Mouse (Mus musculus): ENCODE data around the gene Bfar. TPM values are rescaled to one million over a fixed set of nuclear protein-coding genes. Genes with fewer than 3 reads are reported as not detected.
A peak's percentile ranks its signal among the peaks of the same experiment; 100 is the strongest.
"Not testable (repeated sequence)": the region's sequence is repeated elsewhere in the genome, so short reads cannot be mapped to it uniquely, and the experiment has no call there.

Gene Bfar
- polyA plus RNA-seq, 1 experiment from 2014 or later, result 22.0 TPM

- H3K4me1 ChIP-seq (replicated peaks; ENCODE audit: control insufficient read depth, insufficient read depth), result no peaks in the 10 kb centered on the region
- peak within 1 kb of the TSS; percentile 25 for H3K4me3 ChIP-seq (ENCODE audit: low read depth, low read length)
- H3K27ac ChIP-seq (replicated peaks), result peak within 1 kb of the TSS; percentile 69
- peak; percentile 75 for DNase-seq (ENCODE audit: low spot score)
- peak within 1 kb of the TSS; percentile 35 for H3K4me2 ChIP-seq (replicated peaks; ENCODE audit: low read depth)
- H3K9ac ChIP-seq (ENCODE audit: low read length), result 0 out of 2 replicates have a peak within 1 kb of the TSS, but pooled peaks have one; percentile 27
- TF ChIP-seq EP300 (optimal IDR thresholded peaks at IDR 0.05), result no peak
- no peak for TF ChIP-seq CTCF (IDR thresholded peaks at IDR 0.05; ENCODE audit: low read depth)
- no peaks in the 10 kb centered on the region for H3K36me3 ChIP-seq (ENCODE audit: control insufficient read depth, insufficient read depth, low read length)
- no peaks in the 10 kb centered on the region for H3K9me3 ChIP-seq (ENCODE audit: control insufficient read depth, low read length)
- peak; percentile 8; the same call in 1 of the 2 replicates for ATAC-seq (ENCODE audit: low FRiP score, low TSS enrichment)
- no peaks in the 10 kb centered on the region for H3K27me3 ChIP-seq (ENCODE audit: control insufficient read depth, insufficient read depth, low read length)
- 9% methylated on average over 26 of the region's 26 CpGs for WGBS
Measured at GRCm38 (mm10) chr16:13730285-13731255, 58.9 kb downstream of the Bfar start, which contains the start of gene Pla2g10. Pla2g10 (minus strand) TSS chr16:13730983.

DNA sequence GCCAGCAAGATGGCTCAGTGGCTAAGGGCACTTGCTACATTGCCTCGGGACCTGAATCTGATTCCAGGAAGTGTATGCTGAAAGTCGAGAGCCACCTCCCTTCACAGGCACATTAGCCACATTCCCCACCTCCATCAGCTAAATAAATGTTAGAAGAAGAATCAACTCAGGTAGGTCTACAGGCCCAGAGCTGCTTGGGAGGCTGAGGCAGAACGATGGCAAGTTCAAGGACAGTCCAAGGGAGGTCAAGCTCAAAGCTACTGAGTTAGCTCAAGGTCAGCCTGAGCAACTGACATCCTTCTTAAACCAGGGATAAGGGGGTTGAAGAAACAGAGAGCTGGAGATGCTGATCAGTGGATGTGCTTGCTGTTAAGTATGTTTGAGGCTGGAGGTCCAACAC, 61.1 kb downstream of the Bfar start:
- Histone ChIP-seq H3K4me2 (replicated peaks; ENCODE audit: low read depth) (no peak overlapping the region), H3K4me3 (ENCODE audit: low read depth, low read length) (no peak overlapping the region), H3K27ac (replicated peaks) (0 out of 2 replicates have a peak overlapping the region, but pooled peaks have one; percentile 14), H3K36me3 (ENCODE audit: control insufficient read depth, insufficient read depth, low read length) (no peaks in the 10 kb centered on the region), H3K4me1 (replicated peaks; ENCODE audit: control insufficient read depth, insufficient read depth) (no peaks in the 10 kb centered on the region), H3K9me3 (ENCODE audit: control insufficient read depth, low read length) (no peaks in the 10 kb centered on the region), H3K9ac (ENCODE audit: low read length) (no peak overlapping the region), H3K27me3 (ENCODE audit: control insufficient read depth, insufficient read depth, low read length) (no peaks in the 10 kb centered on the region)
- ATAC-seq (ENCODE audit: low FRiP score, low TSS enrichment), result no peak
- no peak for DNase-seq (ENCODE audit: low spot score)
- WGBS, result 60% methylated on average over 3 of the region's 3 CpGs
- TF ChIP-seq EP300 (optimal IDR thresholded peaks at IDR 0.05), result no peak
- TF ChIP-seq CTCF (IDR thresholded peaks at IDR 0.05; ENCODE audit: low read depth), result no peak

GRCm38 (mm10) chr16:13733518-13734137, 62.0 kb downstream of the Bfar start:
- ATAC-seq (ENCODE audit: low FRiP score, low TSS enrichment), result no peak
- TF ChIP-seq CTCF (IDR thresholded peaks at IDR 0.05; ENCODE audit: low read depth), result peak; percentile 90
- TF ChIP-seq EP300 (optimal IDR thresholded peaks at IDR 0.05), result no peak
- no peaks in the 10 kb centered on the region for H3K36me3 ChIP-seq (ENCODE audit: control insufficient read depth, insufficient read depth, low read length)

DNA sequence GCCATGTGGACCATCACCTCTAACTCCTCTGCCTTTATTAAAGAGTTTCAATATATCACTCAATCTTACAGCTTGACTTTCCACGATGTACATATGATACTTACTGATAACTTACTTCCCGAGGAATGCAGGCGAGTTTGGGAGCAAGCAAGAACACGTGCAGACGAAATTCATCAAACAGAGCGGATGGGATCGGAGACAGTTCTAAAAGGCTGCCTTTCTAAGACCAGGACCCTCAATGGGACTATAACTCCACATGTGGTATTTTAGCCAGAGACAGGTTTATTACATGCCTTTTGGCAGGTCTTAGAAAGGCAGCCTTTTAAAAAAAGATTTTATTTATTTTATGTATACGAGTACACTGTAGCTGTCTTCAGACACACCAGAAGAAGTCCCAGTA, 64.3 kb downstream of the Bfar start:
- TF ChIP-seq CTCF (IDR thresholded peaks at IDR 0.05; ENCODE audit: low read depth) (no peak), EP300 (optimal IDR thresholded peaks at IDR 0.05) (no peak)
- no peaks in the 10 kb centered on the region for H3K4me1 ChIP-seq (replicated peaks; ENCODE audit: control insufficient read depth, insufficient read depth)
- 54% methylated on average over 8 of the region's 8 CpGs for WGBS
- no peaks in the 10 kb centered on the region for H3K9me3 ChIP-seq (ENCODE audit: control insufficient read depth, low read length)
- H3K27me3 ChIP-seq (ENCODE audit: control insufficient read depth, insufficient read depth, low read length), result no peaks in the 10 kb centered on the region
- no peaks in the 10 kb centered on the region for H3K36me3 ChIP-seq (ENCODE audit: control insufficient read depth, insufficient read depth, low read length)
- DNase-seq (ENCODE audit: low spot score) (no peak), ATAC-seq (ENCODE audit: low FRiP score, low TSS enrichment) (no peak)
- no peak overlapping the region for H3K4me2 ChIP-seq (replicated peaks; ENCODE audit: low read depth)
- no peak overlapping the region for H3K27ac ChIP-seq (replicated peaks)
- H3K9ac ChIP-seq (ENCODE audit: low read length), result no peak overlapping the region
- H3K4me3 ChIP-seq (ENCODE audit: low read depth, low read length), result no peak overlapping the region

More at GRCm38 (mm10) chr16:13733518-13734137, 62.0 kb downstream of the Bfar start:
- Histone ChIP-seq H3K4me2 (replicated peaks; ENCODE audit: low read depth) (no peak overlapping the region), H3K27me3 (ENCODE audit: control insufficient read depth, insufficient read depth, low read length) (no peaks in the 10 kb centered on the region), H3K9ac (ENCODE audit: low read length) (no peak overlapping the region), H3K4me3 (ENCODE audit: low read depth, low read length) (no peak overlapping the region), H3K9me3 (ENCODE audit: control insufficient read depth, low read length) (no peaks in the 10 kb centered on the region), H3K27ac (replicated peaks) (no peak overlapping the region), H3K4me1 (replicated peaks; ENCODE audit: control insufficient read depth, insufficient read depth) (no peaks in the 10 kb centered on the region)
- 17% methylated on average over 9 of the region's 9 CpGs for WGBS
- DNase-seq (ENCODE audit: low spot score), result peak; percentile 89

DNA sequence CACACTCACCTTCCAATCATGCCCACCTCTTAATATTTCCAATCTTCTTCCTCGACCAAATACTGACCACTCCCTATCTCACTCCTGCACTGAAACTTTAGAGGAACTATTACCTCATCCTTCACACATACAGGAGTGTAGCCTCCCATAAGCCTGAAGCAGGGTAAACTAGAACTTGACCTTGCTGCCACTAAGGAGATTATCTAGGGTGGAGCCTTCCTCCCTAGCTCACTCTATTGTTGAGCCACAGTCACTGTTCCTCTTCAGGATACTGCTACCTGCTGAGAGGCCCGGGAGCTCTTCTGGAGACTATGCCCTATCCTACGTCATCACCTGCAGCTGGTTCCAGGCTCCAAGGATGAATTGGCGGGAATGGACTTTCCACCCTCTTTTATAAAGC, 67.4 kb downstream of the Bfar start:
- not testable (repeated sequence) for H3K27me3 ChIP-seq (ENCODE audit: control insufficient read depth, insufficient read depth, low read length); H3K9ac ChIP-seq (ENCODE audit: low read length); H3K4me1 ChIP-seq (replicated peaks; ENCODE audit: control insufficient read depth, insufficient read depth); H3K4me2 ChIP-seq (replicated peaks; ENCODE audit: low read depth); H3K27ac ChIP-seq (replicated peaks); H3K36me3 ChIP-seq (ENCODE audit: control insufficient read depth, insufficient read depth, low read length); H3K4me3 ChIP-seq (ENCODE audit: low read depth, low read length); DNase-seq (ENCODE audit: low spot score); H3K9me3 ChIP-seq (ENCODE audit: control insufficient read depth, low read length)
- peak; percentile 77 for ATAC-seq (ENCODE audit: low FRiP score, low TSS enrichment)
- 63% methylated on average over 4 of the region's 4 CpGs for WGBS

All from stomach, postnatal 0 days (tissue).